Mouse (Mus musculus) heart, adult 8-10 months (tissue): ENCODE measurements around the gene Dnlz. TPM values are rescaled to one million over a fixed set of nuclear protein-coding genes. Genes with fewer than 3 reads are reported as not detected.

Experiments
- DNase-seq: peaks from one replicate; pipeline ENCODE4 v3.0.0; 2022; ENCODE audit warnings: low spot score
- total RNA-seq, 4 experiments: library from RNA; stranded (reverse); gene quantifications; 2 replicates each; pipeline ENCODE4 v1.2.4; 2022

The Dnlz gene
- total RNA-seq, 4 experiments from 2014 or later, result 22.4 to 26.2 (median 25.4) TPM

DNA sequence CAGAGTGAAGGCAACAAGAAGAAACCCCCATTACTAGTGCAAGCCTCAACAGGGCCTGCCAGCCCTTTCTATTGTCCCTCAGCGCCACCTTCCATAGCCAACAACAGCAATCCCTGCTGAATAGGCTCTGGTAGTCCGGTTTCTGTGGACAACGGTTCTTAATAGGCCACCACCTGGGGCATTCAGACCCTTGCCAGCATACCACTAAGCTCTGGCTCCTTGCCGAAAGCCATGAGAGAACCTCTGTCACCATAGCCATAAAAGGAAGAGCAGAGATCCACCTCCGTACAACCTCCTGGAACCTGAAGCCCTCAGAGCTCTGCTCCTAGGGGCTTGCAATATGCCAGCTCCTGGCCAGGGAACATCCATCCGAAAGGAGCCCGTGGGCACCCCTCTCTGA, 52.6 kb downstream of the Dnlz start:
- DNase-seq, result no peak

DNA sequence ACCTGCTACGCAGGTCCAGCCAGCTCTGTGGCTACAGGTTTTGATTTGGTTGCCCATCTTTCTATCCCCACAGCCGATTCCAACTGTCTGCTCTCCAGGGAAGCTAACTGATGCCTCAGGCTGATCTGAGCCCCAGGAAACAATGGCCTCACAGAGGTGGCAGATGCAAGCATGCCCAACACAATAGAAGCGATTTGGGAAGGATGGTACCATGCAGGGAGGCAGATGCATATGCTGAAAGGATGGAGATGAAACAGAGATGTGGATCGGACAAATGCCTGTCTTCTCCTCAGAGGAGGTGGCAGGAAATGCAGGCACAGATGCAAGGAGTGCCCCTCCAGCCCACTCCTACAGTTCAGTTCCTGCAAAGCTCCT, 53.1 kb downstream of the Dnlz start:
- no peak for DNase-seq

DNA sequence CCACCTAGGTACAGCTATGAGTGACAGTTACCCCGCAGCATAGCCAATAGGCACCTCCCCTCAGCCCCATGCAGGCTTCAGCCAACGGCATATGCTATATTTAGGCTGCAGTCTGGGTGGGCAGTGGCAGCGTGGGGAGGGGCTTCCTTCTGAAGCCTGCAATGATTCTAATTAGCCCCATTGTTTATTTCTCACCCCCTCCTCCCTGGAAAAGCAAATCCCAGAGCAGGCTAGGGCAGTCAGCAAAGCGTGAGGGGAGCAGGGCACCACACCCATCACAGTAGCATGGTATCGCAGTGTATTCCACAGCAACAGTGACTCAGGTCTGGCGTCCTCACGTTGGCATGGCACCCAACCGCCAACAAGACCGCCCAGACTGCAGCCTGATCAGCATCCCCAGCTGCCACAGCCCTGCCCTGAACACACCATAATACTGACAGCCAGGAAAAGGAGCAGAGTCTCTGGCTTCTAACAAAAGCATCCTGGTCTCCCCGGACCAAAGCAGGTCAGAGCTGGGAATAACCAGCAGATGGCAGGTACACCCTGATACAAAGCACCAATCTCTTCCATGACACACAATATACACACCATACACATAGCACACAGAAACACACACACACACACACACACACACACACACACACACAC, 53.6 kb downstream of the Dnlz start:
- DNase-seq, result no peak

Other genes starting within 250 kb of the Dnlz start
- 10 to 100 TPM; 27.6 to 44.2 (median 31.7) TPM for gene Nacc2, start 228.9 kb downstream of the Dnlz start, total RNA-seq
- not detected for gene Lhx3, start 143.8 kb downstream of the Dnlz start, total RNA-seq
- 10 to 100 TPM; 13.4 to 20.0 (median 15.9) TPM for gene Qsox2, start 114.6 kb downstream of the Dnlz start, total RNA-seq
- gene Ccdc187, start 57.6 kb downstream of the Dnlz start, total RNA-seq, result under 1 TPM; 0.08 to 0.17 (median 0.14) TPM
- 100 to 1,000 TPM; 188 to 246 (median 219) TPM for gene Gpsm1, start 36.6 kb downstream of the Dnlz start, total RNA-seq
- gene Card9, start 8.8 kb upstream of the Dnlz start, total RNA-seq, result 1 to 10 TPM in 3 of 4 experiments, under 1 TPM in 1; 0.54 to 2.2 (median 1.7) TPM
- 10 to 100 TPM in 2 of 4 experiments, 1 to 10 TPM in 2; 6.4 to 13.1 (median 8.6) TPM for gene Snapc4, start 28.5 kb upstream of the Dnlz start, total RNA-seq
- gene Entr1, start 37.2 kb upstream of the Dnlz start, total RNA-seq, result 10 to 100 TPM; 38.1 to 49.7 (median 44.6) TPM
- 100 to 1,000 TPM; 137 to 173 (median 153) TPM for gene Pmpca, start 37.2 kb upstream of the Dnlz start, total RNA-seq
- gene Inpp5e, start 57.1 kb upstream of the Dnlz start, total RNA-seq, result 10 to 100 TPM; 14.9 to 19.2 (median 15.8) TPM
- gene Sec16a, start 93.1 kb upstream of the Dnlz start, total RNA-seq, result 10 to 100 TPM; 40.7 to 45.7 (median 41.7) TPM
- gene Notch1, start 164.6 kb upstream of the Dnlz start, total RNA-seq, result 10 to 100 TPM; 22.2 to 36.5 (median 29.1) TPM
- 100 to 1,000 TPM; 122 to 172 (median 148) TPM for gene Egfl7, start 227.9 kb upstream of the Dnlz start, total RNA-seq
- gene Gm20532, start 234.5 kb upstream of the Dnlz start, total RNA-seq, result not detected